Mouse (Mus musculus) kidney, adult 9 months (tissue): ENCODE measurements around the gene Usp13.

Experiments used
- DNase-seq: peaks from one replicate; pipeline ENCODE4 v3.0.0; 2022

Gene Usp13

GRCm38 (mm10) chr3:32939802-32940501 is 122.6 kb downstream of the Usp13 start:
- DNase-seq, result no peak

- DNase-seq, result no peak
Observed at GRCm38 (mm10) chr3:32947486-32947885, 130.1 kb downstream of the Usp13 start.

GRCm38 (mm10) chr3:32951382-32951781 is 134.0 kb downstream of the Usp13 start:
- no peak for DNase-seq

GRCm38 (mm10) chr3:32961494-32961893 is 144.1 kb downstream of the Usp13 start:
- DNase-seq, result no peak

- DNase-seq, result peak; percentile 4
Observed at GRCm38 (mm10) chr3:32965528-32965927, 148.2 kb downstream of the Usp13 start.

- DNase-seq, result no peak
Observed at GRCm38 (mm10) chr3:32968671-32969425, 151.5 kb downstream of the Usp13 start.

GRCm38 (mm10) chr3:32970257-32970656 is 152.9 kb downstream of the Usp13 start:
- no peak for DNase-seq

- no peak for DNase-seq
Observed at GRCm38 (mm10) chr3:32979238-32979637, 161.9 kb downstream of the Usp13 start.

GRCm38 (mm10) chr3:32979981-32980380 is 162.6 kb downstream of the Usp13 start:
- no peak for DNase-seq

- no peak for DNase-seq
Observed at GRCm38 (mm10) chr3:32985141-32985540, 167.8 kb downstream of the Usp13 start.
